In genomic region chr15:83423589-83424384, GRCm38 (mm10) we compare ENCODE assay signal across 12 mouse cellular contexts. TPM values are rescaled to one million over a fixed set of nuclear protein-coding genes. Genes with fewer than 3 reads are reported as not detected.
DNase-seq lines count a peak whose midpoint lies in the region; ATAC-seq and TF ChIP-seq lines count a peak whose summit lies in the region.
"Had no signal": no experiment of that assay in that cellular context is flagged by ENCODE, and none has a peak within 500 bp of the region (broad histone marks: within the 10 kb centered on the region; RNA-seq: fewer than 3 reads in every experiment).

No protein-coding gene starts in this region.

- ATAC-seq in heart, embryonic 15.5 days (replicated peaks; ENCODE audit: insufficient number of reproducible peaks, insufficient read depth, low FRiP score, low read depth) = 0 out of 2 replicates have a peak, but pooled peaks have one; percentile 29
- peak; percentile 66; the same call in 1 of the 2 replicates for ATAC-seq in intestine, embryonic 15.5 days
- peak; percentile 77 for ATAC-seq in megakaryocyte-erythroid progenitor cell, adult 5-6 weeks (replicated peaks; ENCODE audit: low FRiP score, low TSS enrichment, poor library complexity, severe bottlenecking)

- H3K36me3 ChIP-seq in heart, embryonic 15.5 days = no peaks in the 10 kb centered on the region
- H3K36me3 ChIP-seq in intestine, embryonic 15.5 days = no peaks in the 10 kb centered on the region
- H3K36me3 ChIP-seq: forebrain, embryonic 10.5 days; limb, embryonic 13.5 days had no signal

- H3K4me1 ChIP-seq in heart, embryonic 15.5 days (replicated peaks) = peaks cover 75% of the 10 kb centered on the region
- peaks cover 6% of the 10 kb centered on the region for H3K4me1 ChIP-seq in bone marrow, adult 2 months (ENCODE audit: control insufficient read depth, insufficient read depth, low read length)
- H3K4me1 ChIP-seq in intestine, embryonic 15.5 days (replicated peaks) = peaks cover 4% of the 10 kb centered on the region

- no peak overlapping the region for H3K9ac ChIP-seq in heart, embryonic 15.5 days
- no peak overlapping the region for H3K9ac ChIP-seq in intestine, embryonic 15.5 days
- H3K9ac ChIP-seq: hindbrain, embryonic 14.5 days; limb, embryonic 13.5 days had no signal

- DNase-seq in heart, adult 18-20 months = no peak
- DNase-seq in urinary bladder, postnatal 10 days (ENCODE audit: low spot score) = no peak
- DNase-seq in layer of hippocampus, postnatal 36 days = no peak
- no peak for DNase-seq in embryo, embryonic 10 days (ENCODE audit: low spot score)

- no peak for TF ChIP-seq POLR2A in bone marrow, adult 2 months (IDR thresholded peaks at IDR 0.05; ENCODE audit: borderline replicate concordance, control insufficient read depth, low read depth, low read length)

- H3K27ac ChIP-seq in heart, embryonic 15.5 days = peak overlapping the region; percentile 43; the same call in 1 of the 2 replicates
- H3K27ac ChIP-seq in bone marrow, adult 2 months (ENCODE audit: control insufficient read depth, insufficient read depth, low read depth, low read length, poor library complexity) = peak overlapping the region; percentile 77
- no peak overlapping the region for H3K27ac ChIP-seq in intestine, embryonic 15.5 days
- H3K27ac ChIP-seq: forebrain, embryonic 10.5 days; hindbrain, embryonic 14.5 days; limb, embryonic 13.5 days had no signal

- no peak overlapping the region for H3K4me3 ChIP-seq in heart, embryonic 15.5 days
- H3K4me3 ChIP-seq in bone marrow, adult 2 months (replicated peaks; ENCODE audit: control insufficient read depth, low read depth, low read length) = peak overlapping the region; percentile 7
- H3K4me3 ChIP-seq in intestine, embryonic 15.5 days (replicated peaks) = no peak overlapping the region
- H3K4me3 ChIP-seq: forebrain, embryonic 10.5 days; limb, embryonic 13.5 days; megakaryocyte, embryonic 14.5 days had no signal

- 61% methylated on average over 5 of the region's 5 CpGs for WGBS in heart, embryonic 15.5 days
- WGBS in bone marrow, adult 2 months = 60% methylated on average over 5 of the region's 5 CpGs
- WGBS in intestine, embryonic 15.5 days = 55% methylated on average over 5 of the region's 5 CpGs

- no peak overlapping the region for H3K4me2 ChIP-seq in heart, embryonic 15.5 days
- H3K4me2 ChIP-seq in intestine, embryonic 15.5 days (replicated peaks) = no peak overlapping the region
- H3K4me2 ChIP-seq: hindbrain, embryonic 14.5 days; limb, embryonic 13.5 days had no signal

- H3K9me3 ChIP-seq in heart, embryonic 15.5 days (replicated peaks) = no peaks in the 10 kb centered on the region
- no peaks in the 10 kb centered on the region for H3K9me3 ChIP-seq in intestine, embryonic 15.5 days
- H3K9me3 ChIP-seq: forebrain, embryonic 10.5 days; limb, embryonic 13.5 days had no signal

- H3K27me3 ChIP-seq in heart, embryonic 15.5 days = no peaks in the 10 kb centered on the region
- no peaks in the 10 kb centered on the region for H3K27me3 ChIP-seq in intestine, embryonic 15.5 days (replicated peaks)
- H3K27me3 ChIP-seq: limb, embryonic 13.5 days; megakaryocyte, embryonic 14.5 days had no signal

- peak; percentile 15; the same call in 1 of the 2 replicates for TF ChIP-seq CTCF in bone marrow, adult 2 months (IDR thresholded peaks at IDR 0.05; ENCODE audit: control insufficient read depth, insufficient read depth, low read length)

RNA-seq across cellular contexts. Expression of gene Pacsin2, which starts 40.6 kb away (rescaled TPM):
- polyA plus RNA-seq in heart, embryonic 15.5 days (2015; fragmentation: Nextera tagmentation; extraction: Ambion mirVana) = 59.3 and 75.3 TPM in 2 replicates
- 100 to 1,000 TPM; 232 to 280 TPM for total RNA-seq in heart, adult 18-20 months (2021)
- polyA plus RNA-seq in bone marrow, adult 2 months (2011; ENCODE audit: insufficient read depth, insufficient read length, low replicate concordance, missing spikeins) = 47.6 and 48.2 TPM in 2 replicates
- 70.8 and 78.1 TPM in 2 replicates for polyA plus RNA-seq in intestine, embryonic 15.5 days (2015; fragmentation: Nextera tagmentation; extraction: Ambion mirVana)
- 86.5 and 107 TPM in 2 replicates for total RNA-seq in megakaryocyte-erythroid progenitor cell, adult 5-6 weeks (2014; fragmentation: Nextera tagmentation)
- 123 and 138 TPM in 2 replicates for total RNA-seq in megakaryocyte-erythroid progenitor cell, adult 5-6 weeks (2017)
- 100 to 1,000 TPM in 1 of 2 experiments, 10 to 100 TPM in 1; 82.0 to 102 TPM for total RNA-seq in layer of hippocampus, postnatal 36 days (2021)
